Mouse (Mus musculus) adrenal gland, postnatal 36 days (tissue): ENCODE measurements around the gene Map7. TPM values are rescaled to one million over a fixed set of nuclear protein-coding genes. Genes with fewer than 3 reads are reported as not detected.
A peak's percentile ranks its signal among the peaks of the same experiment; 100 is the strongest.

Experiments used
- DNase-seq, 2 experiments: peaks; one replicate each; pipeline ENCODE4 v3.0.0; 2021; ENCODE audit warnings: mixed read lengths in 1 of 2
- microRNA-seq: library from miRNA; unstranded; fragments of <30 nt; microRNA quantifications from one replicate; pipeline ENCODE4 v1.2.0, GENCODE M21; 2021
- total RNA-seq, 2 experiments: library from RNA; stranded (reverse); gene quantifications; 2 replicates each; pipeline ENCODE4 v1.2.3; 2021

The Map7 gene
- total RNA-seq, 2 experiments from 2014 or later = 15.1 to 17.9 TPM

- DNase-seq = no peak
Measured at GRCm38 (mm10) chr10:20287369-20287768, 139.1 kb downstream of the Map7 start.

DNA sequence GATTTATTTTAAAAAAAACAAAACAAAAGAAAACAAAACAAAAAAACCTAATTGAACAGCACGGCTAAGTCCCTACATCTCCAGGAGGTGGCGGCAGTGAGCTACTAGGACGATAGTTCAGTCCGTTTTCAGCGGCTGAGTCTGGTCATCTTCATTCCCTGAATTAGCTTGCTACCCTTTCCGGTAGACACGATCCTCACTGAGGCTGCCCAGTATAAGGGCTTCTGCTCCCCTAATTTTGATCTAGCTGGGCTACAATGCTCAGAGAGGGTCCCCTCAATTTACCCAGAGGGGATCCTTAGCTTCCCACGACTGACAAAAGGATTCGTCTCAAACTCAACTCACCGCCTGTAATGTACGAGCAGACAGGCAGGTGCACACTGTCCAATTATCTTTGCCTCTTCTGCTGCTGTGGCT, 142.2 kb downstream of the Map7 start:
- peak; percentile 86 to 87 for DNase-seq

DNA sequence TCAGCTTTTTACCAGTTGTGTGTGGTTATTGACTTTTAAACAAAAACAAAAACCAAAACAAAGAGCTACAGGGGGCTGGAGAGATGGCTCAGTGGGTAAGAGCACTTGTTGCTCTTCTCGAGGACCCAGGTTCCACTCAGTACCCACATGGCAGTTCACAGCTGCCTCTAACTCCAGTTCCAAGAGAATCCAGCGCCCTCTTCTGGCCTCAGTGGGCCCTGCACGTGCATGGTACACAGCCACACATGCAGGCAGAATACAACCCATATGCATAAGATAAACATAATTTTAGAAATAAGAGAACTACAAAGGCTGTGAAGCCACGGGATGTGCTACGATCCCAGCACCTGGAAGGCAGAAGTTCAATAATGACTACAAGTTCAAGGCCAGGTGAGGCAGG, 147.7 kb downstream of the Map7 start:
- DNase-seq = no peak

DNA sequence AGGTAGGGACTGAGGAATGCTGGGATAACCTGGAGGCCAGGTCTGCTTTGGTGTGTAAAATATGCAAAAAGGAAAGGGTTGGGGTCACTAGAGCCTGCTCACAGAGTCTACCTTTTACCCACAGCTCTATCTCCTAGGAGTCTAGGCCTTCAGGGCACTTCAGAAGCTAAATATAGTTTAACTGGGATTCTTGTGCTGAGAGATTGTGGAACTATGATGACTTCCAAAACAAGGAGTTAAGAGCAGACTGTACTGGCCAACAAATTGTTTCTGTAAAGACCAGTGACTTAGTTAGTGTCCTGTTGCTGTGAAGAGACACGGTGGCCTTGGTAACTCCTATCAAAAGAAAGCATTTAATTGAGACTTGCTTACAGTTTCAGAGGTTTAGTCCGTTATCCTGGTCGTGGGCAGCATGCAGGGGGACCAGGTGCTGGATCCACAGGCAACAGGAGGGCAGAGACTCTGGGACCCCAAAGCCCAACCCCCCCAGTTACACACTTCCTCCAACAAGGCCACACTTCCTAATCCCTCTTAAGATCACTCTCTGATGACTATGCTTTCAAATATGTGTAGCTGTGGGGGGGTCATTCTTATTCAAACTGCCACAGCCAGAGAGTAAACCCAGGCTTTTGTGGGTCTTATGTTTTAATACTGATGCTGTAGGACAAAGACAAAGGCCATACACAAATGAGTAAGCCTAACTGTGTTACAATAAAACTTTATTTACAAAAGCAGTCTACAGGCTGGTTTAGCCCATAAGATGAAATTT, 150.1 kb downstream of the Map7 start:
- no peak for DNase-seq

DNA sequence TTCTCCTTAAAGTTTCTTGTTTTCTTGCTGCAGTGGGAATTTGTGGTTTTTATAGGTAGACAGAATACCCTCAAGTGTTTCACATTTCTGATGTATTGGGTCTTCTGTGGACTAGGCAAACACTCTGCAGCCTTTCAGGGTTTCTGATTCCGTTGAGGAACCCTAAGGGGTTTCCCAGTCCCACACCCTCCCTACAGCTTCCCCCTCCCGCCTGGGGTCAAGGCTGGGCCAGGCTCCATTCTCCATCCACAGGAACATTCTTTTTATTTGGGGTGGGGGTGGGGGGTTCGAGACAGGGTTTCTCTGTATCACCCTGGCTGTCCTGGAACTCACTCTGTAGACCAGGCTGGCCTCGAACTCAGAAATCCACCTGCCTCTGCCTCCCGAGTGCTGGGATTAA, 150.8 kb downstream of the Map7 start:
- no peak for DNase-seq

GRCm38 (mm10) chr10:20310969-20311769, 162.9 kb downstream of the Map7 start:
- DNase-seq = peak in 1 of 2 experiments; percentile 13

DNA sequence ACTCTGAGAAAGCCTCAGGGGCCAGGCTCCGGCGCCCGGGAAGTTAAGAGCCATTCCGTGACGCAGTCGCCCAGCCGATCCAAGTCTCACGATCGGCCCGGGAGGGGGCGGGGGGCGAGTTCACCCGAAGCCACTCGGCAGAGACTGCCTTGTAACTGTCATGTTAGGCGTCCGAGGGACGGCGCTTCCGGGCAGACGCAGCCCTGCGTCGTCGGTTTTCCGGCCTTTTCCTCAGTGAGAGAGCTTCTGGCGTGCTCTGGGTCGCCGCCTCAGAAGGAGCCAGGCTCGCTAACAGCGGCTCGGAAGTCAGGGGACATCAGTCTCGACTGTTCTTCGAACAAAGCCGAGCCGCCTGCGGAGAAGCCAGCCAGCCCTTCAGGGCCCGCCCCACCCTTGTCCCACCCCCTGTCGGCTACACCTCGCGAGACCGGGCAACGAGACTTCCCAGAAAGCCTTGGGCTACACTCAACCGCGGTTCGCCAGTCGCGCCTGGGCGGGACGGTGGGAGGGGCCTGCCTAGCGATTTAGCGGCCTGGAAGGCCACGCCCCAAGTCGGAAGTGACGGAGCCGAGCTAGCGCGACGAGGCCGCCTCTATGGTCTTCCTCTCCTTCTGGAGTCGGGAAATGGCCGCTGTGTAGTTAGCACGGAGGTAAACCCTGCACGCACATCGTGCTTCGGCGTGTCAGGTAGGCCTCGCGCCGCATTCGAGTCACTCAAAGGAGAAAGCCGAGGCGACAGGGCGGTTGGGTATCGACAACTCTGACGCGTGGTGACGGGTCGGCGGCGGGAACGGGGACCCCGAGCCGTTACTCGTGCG, 163.9 kb downstream of the Map7 start, which contains the start of gene Bclaf1:
Gene Bclaf1, plus strand, starts transcription at position 552 of the 818 bp plus-strand sequence.
- DNase-seq = peak; percentile 100

GRCm38 (mm10) chr10:20312736-20313301, 164.5 kb downstream of the Map7 start:
- DNase-seq = peak; percentile 93 to 96

DNA sequence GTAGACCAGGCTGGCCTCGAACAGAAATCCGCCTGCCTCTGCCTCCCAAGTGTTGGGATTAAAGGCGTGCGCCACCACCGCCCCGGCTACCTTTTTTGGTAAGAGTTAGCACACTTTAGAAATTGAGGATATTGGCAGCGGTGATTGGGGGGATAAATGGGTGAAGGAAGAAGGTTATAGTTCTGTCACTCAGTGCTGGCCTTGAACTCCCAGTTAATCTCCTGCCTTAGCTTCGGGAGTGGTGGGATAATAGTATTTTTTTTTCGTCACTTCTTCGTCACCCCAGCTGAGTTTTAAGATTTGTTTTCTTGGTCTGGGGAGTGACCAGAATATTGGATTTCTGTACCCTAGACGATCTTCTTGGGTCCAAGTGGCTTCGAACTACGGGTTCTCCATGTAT, 165.2 kb downstream of the Map7 start:
- DNase-seq = peak in 1 of 2 experiments; percentile 7

- DNase-seq = no peak
Measured at GRCm38 (mm10) chr10:20313941-20314340, 165.7 kb downstream of the Map7 start.

GRCm38 (mm10) chr10:20314797-20315196, 166.5 kb downstream of the Map7 start:
- peak in 1 of 2 experiments; percentile 9 for DNase-seq

GRCm38 (mm10) chr10:20317466-20317865, 169.2 kb downstream of the Map7 start:
- DNase-seq = no peak

DNA sequence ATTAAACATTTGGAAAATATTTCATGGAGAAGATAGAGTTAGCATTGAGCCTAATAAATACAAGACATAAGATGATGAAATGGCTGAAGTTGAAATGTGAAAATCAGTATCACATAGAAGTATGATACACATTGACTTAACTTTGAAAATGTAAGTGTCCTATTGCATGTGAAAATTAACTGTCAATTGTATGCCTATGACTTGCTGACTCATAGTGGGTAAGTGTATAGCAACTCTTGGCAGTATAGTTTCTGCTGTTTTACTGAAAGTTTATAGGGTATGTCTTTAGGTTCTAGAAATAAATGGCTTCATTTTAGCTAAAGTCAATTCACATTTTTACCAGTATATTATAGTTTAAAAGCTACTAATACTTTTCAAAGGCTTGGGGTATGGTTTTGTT, 178.0 kb downstream of the Map7 start:
- no peak for DNase-seq

Small RNA genes lying within 50 kb of the gene (microRNA-seq; reads per million reads assigned to microRNA genes)
- not detected for gene Mir6413

Other genes starting within 250 kb of the Map7 start
- 10 to 100 TPM; 42.7 to 68.8 TPM for gene Pex7, start 240.8 kb upstream of the Map7 start, total RNA-seq
- gene Map3k5, start 214.0 kb upstream of the Map7 start, total RNA-seq = 10 to 100 TPM; 25.6 to 28.2 TPM
- 100 to 1,000 TPM in 1 of 2 experiments, 10 to 100 TPM in 1; 99.1 to 112 TPM for gene Bclaf1, start 164.0 kb downstream of the Map7 start, total RNA-seq
- 1 to 10 TPM in 1 of 2 experiments, under 1 TPM in 1; 0.66 to 1.4 TPM for gene Mtfr2, start 199.3 kb downstream of the Map7 start, total RNA-seq